Mouse (Mus musculus): ENCODE data around the gene Glis3. TPM values are rescaled to one million over a fixed set of nuclear protein-coding genes. Genes with fewer than 3 reads are reported as not detected.

The Glis3 gene
- polyA plus RNA-seq, 1 experiment from 2014 or later, result 2.9 TPM

DNA sequence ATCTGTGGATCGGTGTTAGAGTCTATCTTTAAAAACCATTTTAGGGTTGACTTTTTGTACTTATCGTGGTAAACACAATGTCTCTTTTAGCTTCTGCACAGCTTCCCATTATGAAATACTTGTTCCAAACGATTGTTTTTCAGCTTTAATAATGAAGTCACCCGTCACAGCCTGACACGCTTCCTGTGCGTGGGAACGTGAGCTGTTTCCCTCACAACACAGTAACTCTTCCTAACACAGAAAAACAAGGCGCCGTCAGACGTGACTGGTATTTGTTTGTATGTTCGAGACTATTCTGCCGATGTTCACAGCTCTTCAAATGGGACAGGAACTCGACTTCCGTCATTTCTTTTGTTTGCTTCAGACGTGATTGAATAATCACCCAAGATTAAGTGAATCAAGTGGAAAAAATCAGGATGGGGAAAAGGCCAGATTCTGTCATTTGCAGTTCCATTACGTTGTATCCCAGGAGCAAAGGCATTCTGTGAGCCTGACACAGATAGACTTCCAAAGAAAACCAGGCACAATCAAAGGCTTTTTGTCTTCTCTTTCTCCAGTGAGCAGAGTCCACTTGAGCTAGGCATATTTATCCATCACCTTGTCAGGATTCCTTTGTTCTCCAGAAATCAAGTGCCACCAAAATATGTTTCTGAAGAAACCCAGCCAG is 351.3 kb downstream of the Glis3 start:
- no peak overlapping the region for H3K9ac ChIP-seq (replicated peaks)
- no peak overlapping the region for H3K4me2 ChIP-seq (replicated peaks)
- H3K4me3 ChIP-seq (replicated peaks), result no peak overlapping the region
- peaks cover 68% of the 10 kb centered on the region for H3K27me3 ChIP-seq
- no peaks in the 10 kb centered on the region for H3K36me3 ChIP-seq
- WGBS, result 36% methylated on average over 16 of the region's 16 CpGs
- H3K27ac ChIP-seq, result no peak overlapping the region
- H3K9me3 ChIP-seq, result no peaks in the 10 kb centered on the region
- ATAC-seq, result no peak
- H3K4me1 ChIP-seq (replicated peaks), result peaks cover 17% of the 10 kb centered on the region

DNA sequence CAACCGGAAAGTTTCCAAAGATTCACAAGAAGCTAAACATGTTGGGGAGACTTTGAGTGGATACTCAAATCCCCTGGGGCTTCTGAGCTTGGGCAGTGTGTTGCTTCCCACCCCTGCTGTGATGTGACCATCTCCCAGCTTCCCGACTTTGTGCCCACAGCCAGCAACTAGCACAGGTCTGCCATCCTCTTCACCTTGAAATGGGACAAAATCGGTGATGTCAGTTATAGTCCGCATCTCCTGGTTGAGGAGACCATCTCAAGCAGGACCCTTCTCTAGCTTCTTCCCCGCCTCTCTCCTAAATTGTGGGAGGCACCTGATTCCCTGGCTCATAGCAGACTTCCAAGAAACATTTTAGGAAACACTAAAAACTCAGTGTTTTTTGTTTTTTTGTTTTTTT is 352.3 kb downstream of the Glis3 start:
- no peak for ATAC-seq
- Histone ChIP-seq H3K4me2 (replicated peaks) (no peak overlapping the region), H3K27me3 (peaks cover 59% of the 10 kb centered on the region), H3K4me3 (replicated peaks) (no peak overlapping the region), H3K36me3 (no peaks in the 10 kb centered on the region), H3K9me3 (no peaks in the 10 kb centered on the region), H3K9ac (replicated peaks) (no peak overlapping the region), H3K4me1 (replicated peaks) (peaks cover 6% of the 10 kb centered on the region; the same call in 1 of the 2 replicates), H3K27ac (no peak overlapping the region)
- 94% methylated on average over 5 of the region's 5 CpGs for WGBS

DNA sequence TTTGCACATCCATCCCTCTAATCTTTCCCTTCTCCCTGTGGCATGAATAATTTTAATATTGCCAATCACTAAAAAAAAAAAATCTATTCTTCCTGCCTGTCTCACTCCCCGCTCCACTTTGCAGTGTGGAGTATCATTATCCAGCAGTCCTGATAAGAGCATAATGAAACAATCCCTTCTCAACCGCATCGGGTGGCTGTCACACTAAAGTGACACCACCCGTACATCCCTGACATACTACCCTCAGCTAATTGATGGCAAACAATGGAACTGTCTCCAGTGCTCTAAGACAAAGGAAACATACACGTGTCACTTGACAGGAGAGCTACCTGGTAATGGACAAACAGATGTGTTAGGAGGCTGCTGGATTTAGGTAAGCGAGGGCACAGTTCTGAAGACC is 373.8 kb downstream of the Glis3 start:
- ATAC-seq, result peak; percentile 73
- Histone ChIP-seq H3K9me3 (no peaks in the 10 kb centered on the region), H3K27me3 (peaks cover 20% of the 10 kb centered on the region), H3K36me3 (no peaks in the 10 kb centered on the region), H3K9ac (replicated peaks) (no peak overlapping the region), H3K4me3 (replicated peaks) (no peak overlapping the region), H3K4me1 (replicated peaks) (peaks cover 37% of the 10 kb centered on the region), H3K27ac (peak overlapping the region; percentile 27; the same call in 1 of the 2 replicates), H3K4me2 (replicated peaks) (no peak overlapping the region)
- WGBS, result 36% methylated on average over 6 of the region's 6 CpGs

DNA sequence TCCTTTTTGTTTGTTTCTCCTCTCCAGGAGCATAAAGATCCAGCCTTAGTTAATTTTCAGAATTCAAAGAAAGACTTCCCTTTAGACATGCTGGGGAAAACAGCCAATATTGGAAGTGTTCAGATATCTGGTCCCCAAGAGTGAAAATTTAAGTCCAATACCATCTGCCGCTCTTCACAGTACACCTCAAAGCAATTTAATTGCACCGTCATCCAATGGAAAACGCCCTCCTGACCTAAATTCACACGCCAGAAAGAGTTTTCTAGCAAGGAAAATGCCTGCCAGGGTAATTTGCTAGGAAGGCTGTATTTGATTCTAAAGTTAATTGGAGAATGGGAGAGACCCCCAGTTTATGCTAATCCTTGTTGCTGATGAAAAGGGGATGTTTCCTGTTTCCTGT is 374.4 kb downstream of the Glis3 start:
- no peaks in the 10 kb centered on the region for H3K9me3 ChIP-seq
- no peak for ATAC-seq
- H3K27ac ChIP-seq, result no peak overlapping the region

DNA sequence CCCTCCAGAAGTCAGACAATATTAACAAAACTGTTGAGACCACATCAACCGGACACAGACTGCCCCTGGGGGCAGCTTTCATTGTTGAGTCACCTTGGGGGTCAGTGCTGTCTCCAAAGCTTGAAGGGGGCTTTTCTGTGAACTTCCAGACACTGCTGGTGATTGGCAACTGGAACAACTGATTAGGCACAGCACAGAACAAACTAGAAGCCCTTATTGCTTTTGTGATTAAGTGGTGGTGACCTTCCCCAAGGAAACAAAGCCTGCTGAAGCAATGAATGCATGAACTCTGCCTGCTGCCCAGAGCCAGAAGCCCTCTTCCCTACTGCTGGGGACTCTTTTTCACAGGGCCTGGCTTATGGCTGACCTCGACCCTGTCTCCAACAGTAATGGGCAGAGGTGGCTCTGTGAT is 377.0 kb downstream of the Glis3 start:
- WGBS, result 11% methylated on average over 2 of the region's 2 CpGs
- H3K4me2 ChIP-seq (replicated peaks), result no peak overlapping the region
- no peak overlapping the region for H3K4me3 ChIP-seq (replicated peaks)
- no peaks in the 10 kb centered on the region for H3K36me3 ChIP-seq
- ATAC-seq, result 0 out of 2 replicates have a peak, but pooled peaks have one; percentile 6
- H3K27me3 ChIP-seq, result peaks cover 22% of the 10 kb centered on the region
- peaks cover 41% of the 10 kb centered on the region for H3K4me1 ChIP-seq (replicated peaks)
- no peak overlapping the region for H3K9ac ChIP-seq (replicated peaks)
- H3K27ac ChIP-seq, result no peak overlapping the region
- no peaks in the 10 kb centered on the region for H3K9me3 ChIP-seq

More for the DNA sequence above, 374.4 kb downstream of the Glis3 start:
- Histone ChIP-seq H3K4me2 (replicated peaks) (no peak overlapping the region), H3K4me1 (replicated peaks) (peaks cover 37% of the 10 kb centered on the region), H3K27me3 (peaks cover 21% of the 10 kb centered on the region), H3K36me3 (no peaks in the 10 kb centered on the region), H3K4me3 (replicated peaks) (no peak overlapping the region), H3K9ac (replicated peaks) (no peak overlapping the region)
- 31% methylated on average over 4 of the region's 4 CpGs for WGBS

DNA sequence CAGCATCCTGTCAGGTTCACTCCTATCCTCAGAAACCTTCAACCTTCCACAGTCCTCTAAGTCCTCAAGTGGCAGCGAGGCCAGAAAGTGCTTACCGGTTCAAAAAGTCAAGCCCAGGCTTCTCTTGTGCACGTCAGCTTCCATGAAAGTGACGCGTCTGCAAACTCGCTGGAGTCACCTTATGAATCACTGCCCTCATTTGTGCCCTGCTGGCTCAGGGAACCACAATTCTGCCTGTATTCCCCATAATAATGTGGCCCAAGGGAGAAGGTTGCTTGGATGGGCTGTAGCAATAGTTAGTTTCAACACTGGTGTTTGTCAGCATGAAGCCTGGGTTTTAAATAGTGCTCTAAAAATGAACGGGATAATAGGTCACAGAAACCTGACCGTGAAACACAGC is 379.7 kb downstream of the Glis3 start:
- Histone ChIP-seq H3K36me3 (no peaks in the 10 kb centered on the region), H3K4me3 (replicated peaks) (no peak overlapping the region), H3K27me3 (peaks cover 21% of the 10 kb centered on the region), H3K9ac (replicated peaks) (no peak overlapping the region), H3K4me1 (replicated peaks) (peaks cover 24% of the 10 kb centered on the region), H3K27ac (no peak overlapping the region), H3K9me3 (no peaks in the 10 kb centered on the region), H3K4me2 (replicated peaks) (no peak overlapping the region)
- WGBS, result 84% methylated on average over 8 of the region's 8 CpGs
- ATAC-seq, result no peak

DNA sequence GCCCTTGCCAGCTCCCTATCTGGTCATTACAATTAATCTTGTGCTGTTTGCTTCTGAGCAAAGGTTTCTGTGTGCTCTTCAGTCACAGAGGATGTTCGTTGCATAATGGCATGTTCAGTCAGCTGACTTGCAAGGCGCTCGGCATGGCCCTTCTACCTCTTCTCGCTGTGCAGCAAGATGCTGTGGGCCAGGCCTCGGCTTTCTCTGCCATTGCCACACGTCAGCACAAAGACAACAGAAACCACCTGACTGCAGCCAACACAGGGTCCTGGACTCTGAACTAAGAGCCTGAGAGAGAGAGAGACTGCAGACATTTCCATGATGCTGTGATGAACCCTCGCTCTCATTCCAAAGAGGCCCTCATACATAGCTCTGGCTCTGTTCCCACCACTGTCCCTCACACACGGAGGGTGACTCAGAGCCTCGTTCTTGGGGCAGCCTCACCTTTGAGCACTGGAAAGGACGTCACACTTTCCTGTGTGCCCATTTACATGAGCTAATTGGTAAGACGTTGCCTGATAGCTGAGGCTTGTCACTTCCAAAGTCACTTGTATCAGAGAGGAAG is 380.6 kb downstream of the Glis3 start:
- Histone ChIP-seq H3K4me1 (replicated peaks) (peaks cover 20% of the 10 kb centered on the region), H3K4me3 (replicated peaks) (no peak overlapping the region), H3K4me2 (replicated peaks) (no peak overlapping the region), H3K36me3 (no peaks in the 10 kb centered on the region), H3K27me3 (peaks cover 19% of the 10 kb centered on the region), H3K27ac (no peak overlapping the region), H3K9ac (replicated peaks) (no peak overlapping the region), H3K9me3 (no peaks in the 10 kb centered on the region)
- ATAC-seq, result 0 out of 2 replicates have a peak, but pooled peaks have one; percentile 3
- WGBS, result 77% methylated on average over 11 of the region's 11 CpGs

DNA sequence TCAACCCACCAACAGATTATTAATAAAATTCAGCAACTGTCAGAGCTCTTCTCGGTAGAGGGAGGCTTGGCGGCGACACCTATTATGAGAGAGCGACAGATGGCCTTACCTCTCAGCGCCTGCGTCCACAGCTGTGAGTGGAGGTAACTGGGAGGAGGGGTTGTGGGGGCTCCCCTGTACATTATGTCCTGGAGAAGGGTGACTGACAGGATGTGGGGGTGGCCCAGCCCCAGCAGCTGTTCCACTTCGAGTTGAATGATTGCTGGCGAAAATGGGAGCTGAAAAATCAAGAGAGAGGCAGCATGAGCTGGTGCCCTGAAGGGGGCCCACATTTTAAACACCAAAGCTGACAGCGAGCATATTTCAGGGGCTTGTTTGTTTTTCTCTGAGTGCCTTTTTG is 381.2 kb downstream of the Glis3 start:
- no peak overlapping the region for H3K4me3 ChIP-seq (replicated peaks)
- no peak overlapping the region for H3K4me2 ChIP-seq (replicated peaks)
- ATAC-seq, result 0 out of 2 replicates have a peak, but pooled peaks have one; percentile 45
- no peak overlapping the region for H3K27ac ChIP-seq
- peaks cover 14% of the 10 kb centered on the region for H3K4me1 ChIP-seq (replicated peaks)
- no peaks in the 10 kb centered on the region for H3K36me3 ChIP-seq
- no peak overlapping the region for H3K9ac ChIP-seq (replicated peaks)
- H3K9me3 ChIP-seq, result no peaks in the 10 kb centered on the region
- peaks cover 16% of the 10 kb centered on the region for H3K27me3 ChIP-seq
- WGBS, result 74% methylated on average over 9 of the region's 9 CpGs

DNA sequence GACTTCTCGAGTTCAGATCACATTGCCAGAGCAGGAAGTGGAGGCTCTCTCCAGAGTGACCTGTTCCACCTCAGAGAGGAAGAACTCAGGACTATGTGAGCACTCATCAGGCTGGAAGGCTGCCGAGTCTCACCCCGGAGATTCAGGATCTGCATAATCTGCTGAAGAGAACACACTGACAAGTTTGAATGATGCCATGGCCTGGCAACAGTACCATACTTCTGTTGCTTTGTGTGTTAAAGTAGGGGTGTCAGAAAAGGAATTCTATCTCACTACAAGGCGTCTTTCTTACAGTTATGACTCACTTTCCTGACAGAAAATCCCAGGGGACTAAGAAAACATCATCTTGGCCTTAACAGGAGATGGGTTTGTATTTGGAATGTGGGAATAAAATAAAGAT is 388.3 kb downstream of the Glis3 start:
- H3K27me3 ChIP-seq, result no peaks in the 10 kb centered on the region

DNA sequence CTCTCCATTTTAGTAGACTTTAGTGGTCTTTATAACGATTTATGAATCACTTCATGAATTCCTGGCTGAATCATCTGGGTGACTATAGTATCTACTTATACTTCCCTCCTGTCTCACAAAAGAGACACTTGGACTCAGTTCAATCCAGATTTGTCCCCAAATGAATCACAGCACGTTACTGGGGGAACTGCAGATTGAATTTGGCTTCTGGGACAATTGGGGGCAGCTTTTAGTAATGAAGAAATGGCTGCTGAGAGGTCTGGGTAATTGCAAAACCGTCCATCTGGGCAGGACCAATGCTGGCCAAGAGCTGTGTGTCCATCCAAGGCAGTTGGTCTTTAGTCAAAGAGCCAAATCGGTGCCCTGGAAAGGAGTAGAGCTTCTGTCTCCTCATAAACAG is 390.4 kb downstream of the Glis3 start:
- no peak for ATAC-seq
- Histone ChIP-seq H3K36me3 (no peaks in the 10 kb centered on the region), H3K27me3 (no peaks in the 10 kb centered on the region), H3K9ac (replicated peaks) (no peak overlapping the region), H3K27ac (no peak overlapping the region), H3K9me3 (no peaks in the 10 kb centered on the region), H3K4me3 (replicated peaks) (no peak overlapping the region), H3K4me1 (replicated peaks) (no peaks in the 10 kb centered on the region), H3K4me2 (replicated peaks) (no peak overlapping the region)
- WGBS, result 74% methylated on average over 4 of the region's 4 CpGs

More for the DNA sequence above, 388.3 kb downstream of the Glis3 start:
- Histone ChIP-seq H3K4me3 (replicated peaks) (no peak overlapping the region), H3K9me3 (no peaks in the 10 kb centered on the region), H3K36me3 (no peaks in the 10 kb centered on the region), H3K4me2 (replicated peaks) (no peak overlapping the region), H3K4me1 (replicated peaks) (no peaks in the 10 kb centered on the region), H3K9ac (replicated peaks) (no peak overlapping the region), H3K27ac (no peak overlapping the region)
- ATAC-seq, result no peak
- 87% methylated on average over 4 of the region's 4 CpGs for WGBS

DNA sequence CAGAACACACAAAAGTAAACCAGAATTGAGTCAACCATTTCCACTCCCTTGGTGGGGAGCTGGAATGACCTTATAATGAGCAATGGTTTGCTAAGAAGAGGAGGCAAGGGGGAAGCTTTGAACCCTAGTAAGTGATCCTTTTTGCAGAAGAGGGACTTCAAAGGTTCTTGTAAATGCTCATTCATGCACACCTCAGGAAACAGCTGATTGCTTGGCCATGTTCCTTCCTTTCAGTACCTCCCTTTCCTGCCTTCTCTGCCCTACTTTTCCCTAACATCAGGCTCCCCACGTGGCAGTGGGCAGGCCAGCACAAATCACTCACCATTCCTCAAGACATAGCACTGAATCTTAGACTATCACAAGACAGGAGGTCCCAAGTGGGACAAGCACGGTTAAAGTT is 392.4 kb downstream of the Glis3 start:
- no peaks in the 10 kb centered on the region for H3K36me3 ChIP-seq
- H3K27ac ChIP-seq, result no peak overlapping the region
- no peak overlapping the region for H3K9ac ChIP-seq (replicated peaks)
- ATAC-seq, result no peak
- no peaks in the 10 kb centered on the region for H3K9me3 ChIP-seq
- H3K27me3 ChIP-seq, result no peaks in the 10 kb centered on the region
- no peak overlapping the region for H3K4me2 ChIP-seq (replicated peaks)
- WGBS, result 72% methylated on average over 2 of the region's 2 CpGs
- no peaks in the 10 kb centered on the region for H3K4me1 ChIP-seq (replicated peaks)
- no peak overlapping the region for H3K4me3 ChIP-seq (replicated peaks)

DNA sequence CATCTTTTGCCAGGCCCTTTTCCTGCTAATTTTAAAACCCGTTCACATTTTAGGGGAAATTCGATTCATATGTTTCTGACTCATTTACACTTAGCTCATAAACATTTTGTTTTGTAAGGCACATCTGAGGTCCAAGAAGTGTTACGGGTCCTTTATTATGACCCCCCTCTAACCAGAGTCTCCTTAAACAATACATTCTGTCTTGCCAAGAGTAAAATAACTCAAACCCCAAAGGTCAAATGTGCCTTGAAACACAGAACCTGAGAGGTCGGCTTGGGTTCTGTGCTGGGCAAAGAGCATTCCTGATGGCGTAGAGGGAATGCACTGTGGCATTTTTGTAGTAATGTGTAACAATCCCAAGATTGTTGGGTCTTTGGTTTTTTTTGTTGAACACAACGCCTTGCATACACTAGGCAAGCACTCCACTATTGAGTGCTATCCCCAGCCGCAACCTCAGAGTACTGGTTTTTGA is 395.7 kb downstream of the Glis3 start:
- 89% methylated on average over 7 of the region's 7 CpGs for WGBS
- Histone ChIP-seq H3K27me3 (peaks cover 2% of the 10 kb centered on the region; the same call in 1 of the 2 replicates), H3K9ac (replicated peaks) (no peak overlapping the region)

More for the DNA sequence above, 395.7 kb downstream of the Glis3 start:
- ATAC-seq, result no peak
- no peaks in the 10 kb centered on the region for H3K9me3 ChIP-seq
- no peak overlapping the region for H3K4me2 ChIP-seq (replicated peaks)
- no peaks in the 10 kb centered on the region for H3K4me1 ChIP-seq (replicated peaks)
- no peak overlapping the region for H3K27ac ChIP-seq
- H3K4me3 ChIP-seq (replicated peaks), result no peak overlapping the region
- no peaks in the 10 kb centered on the region for H3K36me3 ChIP-seq
